ENCODE assay signal across 11 mouse cellular contexts in the genomic region with DNA sequence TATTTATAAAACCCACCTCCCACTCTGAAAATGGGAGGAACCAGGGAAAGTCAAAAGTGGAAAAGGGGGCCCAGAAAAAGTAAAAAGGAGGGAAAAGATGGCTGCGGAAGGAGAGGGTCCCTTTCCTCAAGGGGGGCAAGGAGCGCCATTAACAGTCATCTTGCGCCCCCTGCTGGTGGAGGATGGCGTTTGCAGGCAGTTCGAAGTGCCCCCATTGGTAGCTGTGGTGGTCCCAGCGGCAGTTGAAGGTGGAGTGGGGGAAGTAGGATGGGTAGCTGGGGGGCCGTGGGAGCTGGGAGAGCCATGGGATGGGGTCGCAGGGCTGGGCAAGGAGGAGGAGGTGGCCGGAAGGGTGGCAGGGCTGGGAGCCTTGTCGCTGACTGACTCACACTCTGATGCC. TPM values are rescaled to one million over a fixed set of nuclear protein-coding genes. Genes with fewer than 3 reads are reported as not detected.
DNase-seq lines count a peak whose midpoint lies in the region; ATAC-seq and TF ChIP-seq lines count a peak whose summit lies in the region.
"Had no signal": no experiment of that assay in that cellular context is flagged by ENCODE, and none has a peak within 500 bp of the region (broad histone marks: within the 10 kb centered on the region; RNA-seq: fewer than 3 reads in every experiment).

No protein-coding gene starts in this region.

- H3K36me3 ChIP-seq in heart, postnatal 0 days (replicated peaks; ENCODE audit: control insufficient read depth, insufficient read depth, low read length), result peaks cover 39% of the 10 kb centered on the region
- H3K36me3 ChIP-seq in ES-Bruce4 (ENCODE audit: control insufficient read depth, insufficient read depth, low read length, poor library complexity, severe bottlenecking), result peaks cover 41% of the 10 kb centered on the region
- peaks cover 14% of the 10 kb centered on the region for H3K36me3 ChIP-seq in limb, embryonic 11.5 days (ENCODE audit: control insufficient read depth, insufficient read depth, low read length)
- peaks cover 28% of the 10 kb centered on the region for H3K36me3 ChIP-seq in small intestine, adult 2 months (ENCODE audit: control insufficient read depth, insufficient read depth, low read length)

- no peak overlapping the region for H3K4me2 ChIP-seq in heart, postnatal 0 days (ENCODE audit: low read depth, low read length)
- H3K4me2 ChIP-seq in limb, embryonic 11.5 days (ENCODE audit: low read depth, severe bottlenecking), result no peak overlapping the region
- H3K4me2 ChIP-seq: embryonic facial prominence, embryonic 15.5 days; limb, embryonic 12.5 days; stomach, embryonic 15.5 days had no signal

- ATAC-seq in heart, postnatal 0 days (ENCODE audit: insufficient read depth, low read depth), result no peak
- no peak for ATAC-seq in limb, embryonic 11.5 days (ENCODE audit: insufficient number of reproducible peaks, low FRiP score, low TSS enrichment, low read depth)

- TF ChIP-seq EP300 in heart, postnatal 0 days (IDR thresholded peaks at IDR 0.05; ENCODE audit: low read depth), result no peak
- TF ChIP-seq EP300 in ES-Bruce4 (IDR thresholded peaks at IDR 0.05; ENCODE audit: insufficient read depth, low read depth, low read length), result no peak

- no peak for TF ChIP-seq POLR2A in ES-Bruce4 (IDR thresholded peaks at IDR 0.05; ENCODE audit: insufficient read depth, low read length)
- no peak for TF ChIP-seq POLR2A in small intestine, adult 2 months (IDR thresholded peaks at IDR 0.05; ENCODE audit: low read depth, low read length)

- H3K4me3 ChIP-seq in heart, postnatal 0 days (ENCODE audit: low read depth, low read length), result no peak overlapping the region
- H3K4me3 ChIP-seq in ES-Bruce4 (ENCODE audit: low read depth, low read length), result no peak overlapping the region
- H3K4me3 ChIP-seq in limb, embryonic 11.5 days (ENCODE audit: low read depth, low read length), result no peak overlapping the region
- H3K4me3 ChIP-seq in small intestine, adult 2 months (ENCODE audit: low read depth, low read length), result no peak overlapping the region
- H3K4me3 ChIP-seq: embryonic facial prominence, embryonic 15.5 days; limb, embryonic 12.5 days; stomach, embryonic 15.5 days had no signal

- WGBS in heart, postnatal 0 days, result 22% methylated on average over 10 of the region's 10 CpGs
- WGBS in limb, embryonic 11.5 days, result 37% methylated on average over 10 of the region's 10 CpGs
- 33% methylated on average over 10 of the region's 10 CpGs for WGBS in small intestine, adult 2 months

- H3K9ac ChIP-seq in heart, postnatal 0 days (replicated peaks; ENCODE audit: low read depth, low read length), result no peak overlapping the region
- no peak overlapping the region for H3K9ac ChIP-seq in ES-Bruce4 (ENCODE audit: low read depth, poor library complexity, severe bottlenecking)
- H3K9ac ChIP-seq in limb, embryonic 11.5 days (ENCODE audit: low read length), result no peak overlapping the region
- H3K9ac ChIP-seq: embryonic facial prominence, embryonic 15.5 days; limb, embryonic 12.5 days; stomach, embryonic 15.5 days had no signal

- no peaks in the 10 kb centered on the region for H3K9me3 ChIP-seq in heart, postnatal 0 days (replicated peaks; ENCODE audit: control insufficient read depth, low read length)
- no peaks in the 10 kb centered on the region for H3K9me3 ChIP-seq in ES-Bruce4 (replicated peaks; ENCODE audit: control insufficient read depth, insufficient read depth, low read length, poor library complexity, severe bottlenecking)
- no peaks in the 10 kb centered on the region for H3K9me3 ChIP-seq in limb, embryonic 11.5 days (ENCODE audit: control insufficient read depth, low read length)
- H3K9me3 ChIP-seq: embryonic facial prominence, embryonic 15.5 days; limb, embryonic 12.5 days; stomach, embryonic 15.5 days had no signal

- H3K27me3 ChIP-seq in heart, postnatal 0 days (ENCODE audit: control insufficient read depth, insufficient read depth, low read length), result no peaks in the 10 kb centered on the region
- no peaks in the 10 kb centered on the region for H3K27me3 ChIP-seq in ES-Bruce4 (ENCODE audit: control insufficient read depth, insufficient read depth, low read length, poor library complexity, severe bottlenecking)
- no peaks in the 10 kb centered on the region for H3K27me3 ChIP-seq in limb, embryonic 11.5 days (ENCODE audit: control insufficient read depth, insufficient read depth, low read length)
- no peaks in the 10 kb centered on the region for H3K27me3 ChIP-seq in small intestine, adult 2 months (ENCODE audit: control insufficient read depth, insufficient read depth, low read length)
- H3K27me3 ChIP-seq: embryonic facial prominence, embryonic 15.5 days; limb, embryonic 12.5 days; stomach, embryonic 15.5 days had no signal

- no peak overlapping the region for H3K27ac ChIP-seq in heart, postnatal 0 days (ENCODE audit: low read depth)
- no peak overlapping the region for H3K27ac ChIP-seq in ES-Bruce4 (ENCODE audit: insufficient read depth, low read length)
- H3K27ac ChIP-seq in limb, embryonic 11.5 days (replicated peaks; ENCODE audit: low read depth, low read length), result no peak overlapping the region
- H3K27ac ChIP-seq in small intestine, adult 2 months (ENCODE audit: insufficient read depth, low read depth, low read length), result no peak overlapping the region
- H3K27ac ChIP-seq: embryonic facial prominence, embryonic 15.5 days; limb, embryonic 12.5 days; stomach, embryonic 15.5 days had no signal

- peaks cover 17% of the 10 kb centered on the region for H3K4me1 ChIP-seq in heart, postnatal 0 days (ENCODE audit: control insufficient read depth, insufficient read depth)
- H3K4me1 ChIP-seq in ES-Bruce4 (ENCODE audit: control insufficient read depth, insufficient read depth, low read length), result peaks cover under 1% of the 10 kb centered on the region
- peaks cover 8% of the 10 kb centered on the region for H3K4me1 ChIP-seq in limb, embryonic 11.5 days (ENCODE audit: control insufficient read depth, insufficient read depth, low read length)
- H3K4me1 ChIP-seq in small intestine, adult 2 months (ENCODE audit: control insufficient read depth, insufficient read depth, insufficient read length, low read length), result peaks cover 17% of the 10 kb centered on the region; the same call in 1 of the 2 replicates

- peak; percentile 89 for TF ChIP-seq CTCF in heart, postnatal 0 days (IDR thresholded peaks at IDR 0.05; ENCODE audit: low read depth)
- peak; percentile 92 for TF ChIP-seq CTCF in ES-Bruce4 (IDR thresholded peaks at IDR 0.05; ENCODE audit: low read depth, low read length)
- peak; percentile 96 for TF ChIP-seq CTCF in small intestine, adult 2 months (IDR thresholded peaks at IDR 0.05; ENCODE audit: extremely low read depth, insufficient read length, insufficient replicate concordance, low read depth, low read length)

- peak; percentile 45 for DNase-seq in heart, postnatal 0 days (ENCODE audit: low spot score)
- no peak for DNase-seq in heart, adult 8-10 months (ENCODE audit: low spot score)
- peak; percentile 50 for DNase-seq in 3134 (ENCODE audit: extremely low read depth, insufficient read length, low spot score)
- DNase-seq in embryo, embryonic 11 days, result peak; percentile 80
- DNase-seq in limb, embryonic 11.5 days (ENCODE audit: low spot score), result peak; percentile 89
- DNase-seq in urinary bladder, postnatal 10 days (ENCODE audit: low spot score), result no peak

RNA-seq across cellular contexts. Expression of gene Cisd3, which starts 4.2 kb away (rescaled TPM):
- 46.1 and 50.8 TPM in 2 replicates for total RNA-seq in heart, postnatal 0 days (2014; rRNA removed; ENCODE audit: low replicate concordance)
- polyA plus RNA-seq in heart, postnatal 0 days (2015; fragmentation: Nextera tagmentation; extraction: Ambion mirVana), result 125 and 135 TPM in 2 replicates
- 100 to 1,000 TPM; 133 to 158 (median 141) TPM for total RNA-seq in heart, adult 8-10 months (2022)
- polyA plus RNA-seq in ES-Bruce4 (2011; ENCODE audit: insufficient read depth, insufficient read length, low read depth, missing spikeins), result 62.3 and 77.2 TPM in 2 replicates
- 8.8 and 10.9 TPM in 2 replicates for polyA plus RNA-seq in limb, embryonic 11.5 days (2014; fragmentation: Nextera tagmentation; extraction: Ambion mirVana)
- 112 and 249 TPM in 2 replicates for polyA plus RNA-seq in small intestine, adult 2 months (2012; rRNA removed)

RNA-seq across cellular contexts. Expression of gene Pcgf2, which starts 10.4 kb away (rescaled TPM):
- 1.1 and 3.6 TPM in 2 replicates for total RNA-seq in heart, postnatal 0 days (2014; rRNA removed; ENCODE audit: low replicate concordance)
- polyA plus RNA-seq in heart, postnatal 0 days (2015; fragmentation: Nextera tagmentation; extraction: Ambion mirVana), result 6.0 and 7.1 TPM in 2 replicates
- 1 to 10 TPM; 4.6 to 6.3 (median 5.3) TPM for total RNA-seq in heart, adult 8-10 months (2022)
- 74.6 and 84.0 TPM in 2 replicates for polyA plus RNA-seq in ES-Bruce4 (2011; ENCODE audit: insufficient read depth, insufficient read length, low read depth, missing spikeins)
- polyA plus RNA-seq in limb, embryonic 11.5 days (2014; fragmentation: Nextera tagmentation; extraction: Ambion mirVana), result 23.3 and 25.4 TPM in 2 replicates
- 25.9 and 77.9 TPM in 2 replicates for polyA plus RNA-seq in small intestine, adult 2 months (2012; rRNA removed)

RNA-seq across cellular contexts. Expression of gene Psmb3, which starts 13.3 kb away (rescaled TPM):
- total RNA-seq in heart, postnatal 0 days (2014; rRNA removed; ENCODE audit: low replicate concordance), result 486 and 592 TPM in 2 replicates
- polyA plus RNA-seq in heart, postnatal 0 days (2015; fragmentation: Nextera tagmentation; extraction: Ambion mirVana), result 495 and 503 TPM in 2 replicates
- total RNA-seq in heart, adult 8-10 months (2022), result 100 to 1,000 TPM; 145 to 154 (median 150) TPM
- 296 and 332 TPM in 2 replicates for polyA plus RNA-seq in ES-Bruce4 (2011; ENCODE audit: insufficient read depth, insufficient read length, low read depth, missing spikeins)
- 546 and 550 TPM in 2 replicates for polyA plus RNA-seq in limb, embryonic 11.5 days (2014; fragmentation: Nextera tagmentation; extraction: Ambion mirVana)
- 164 and 330 TPM in 2 replicates for polyA plus RNA-seq in small intestine, adult 2 months (2012; rRNA removed)

RNA-seq across cellular contexts. Expression of gene Mllt6, which starts 26.6 kb away (rescaled TPM):
- total RNA-seq in heart, postnatal 0 days (2014; rRNA removed; ENCODE audit: low replicate concordance), result 45.2 and 46.1 TPM in 2 replicates
- 1.6 and 1.7 TPM in 2 replicates for polyA plus RNA-seq in heart, postnatal 0 days (2015; fragmentation: Nextera tagmentation; extraction: Ambion mirVana)
- 10 to 100 TPM; 68.8 to 84.0 (median 69.8) TPM for total RNA-seq in heart, adult 8-10 months (2022)
- polyA plus RNA-seq in ES-Bruce4 (2011; ENCODE audit: insufficient read depth, insufficient read length, low read depth, missing spikeins), result 23.7 and 25.2 TPM in 2 replicates
- 4.0 and 4.1 TPM in 2 replicates for polyA plus RNA-seq in limb, embryonic 11.5 days (2014; fragmentation: Nextera tagmentation; extraction: Ambion mirVana)
- polyA plus RNA-seq in small intestine, adult 2 months (2012; rRNA removed), result 18.4 and 38.6 TPM in 2 replicates

RNA-seq across cellular contexts. Expression of gene Pip4k2b, which starts 54.6 kb away (rescaled TPM):
- 12.6 and 12.7 TPM in 2 replicates for total RNA-seq in heart, postnatal 0 days (2014; rRNA removed; ENCODE audit: low replicate concordance)
- 0.79 and 0.95 TPM in 2 replicates for polyA plus RNA-seq in heart, postnatal 0 days (2015; fragmentation: Nextera tagmentation; extraction: Ambion mirVana)
- total RNA-seq in heart, adult 8-10 months (2022), result 10 to 100 TPM; 21.9 to 26.6 (median 25.6) TPM
- 35.0 and 36.6 TPM in 2 replicates for polyA plus RNA-seq in ES-Bruce4 (2011; ENCODE audit: insufficient read depth, insufficient read length, low read depth, missing spikeins)
- 1.9 and 2.1 TPM in 2 replicates for polyA plus RNA-seq in limb, embryonic 11.5 days (2014; fragmentation: Nextera tagmentation; extraction: Ambion mirVana)
- 2.0 and 3.4 TPM in 2 replicates for polyA plus RNA-seq in small intestine, adult 2 months (2012; rRNA removed)

Comparison
In these comparisons a context has a peak if more than half of its experiments do, and no peak if none do; other contexts are left out.
1. DNase-seq: peak in heart, postnatal 0 days (single experiment), 3134 (single experiment), embryo, embryonic 11 days (single experiment) and limb, embryonic 11.5 days (single experiment); none in heart, adult 8-10 months (single experiment) and urinary bladder, postnatal 10 days (single experiment).
2. Peak in every context shown above with its lines, with median percentiles within 50 percentile points of each other: CTCF ChIP-seq.